In the genomic region with DNA sequence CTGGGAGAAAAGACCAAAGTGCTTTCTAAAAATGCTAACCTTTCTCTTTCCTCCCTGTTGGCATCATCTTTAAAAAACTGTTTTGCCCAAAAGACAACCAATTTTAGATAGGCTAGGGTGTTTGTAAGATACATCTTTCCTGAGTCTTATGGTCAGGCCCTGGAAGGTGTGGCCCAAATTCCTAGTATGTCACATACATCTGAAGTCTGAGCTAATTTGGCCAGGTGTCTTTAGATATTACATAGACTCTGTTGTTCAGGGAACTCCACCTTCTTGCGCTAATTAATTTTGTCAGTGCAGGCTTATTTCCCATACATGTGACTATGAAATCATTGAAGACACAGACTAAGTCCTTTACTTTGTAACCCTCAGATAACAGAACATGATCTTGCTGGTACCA, we compare ENCODE assay signal across 8 mouse cellular contexts. TPM values are rescaled to one million over a fixed set of nuclear protein-coding genes. Genes with fewer than 3 reads are reported as not detected.
A peak's percentile ranks its signal among the peaks of the same experiment; 100 is the strongest.
DNase-seq lines count a peak whose midpoint lies in the region; ATAC-seq and TF ChIP-seq lines count a peak whose summit lies in the region.

No protein-coding gene starts in this region.

- no peak for TF ChIP-seq RAD21 in MEL (IDR thresholded peaks at IDR 0.05; ENCODE audit: low read depth, low read length)

- ATAC-seq in heart, embryonic 13.5 days (ENCODE audit: extremely low read depth, insufficient number of reproducible peaks, low FRiP score, low TSS enrichment), result no peak

- H3K36me3 ChIP-seq in heart, embryonic 13.5 days, result no peaks in the 10 kb centered on the region
- peaks cover 0 to 44% of the 10 kb centered on the region in 2 experiments; a peak in 2 of 4 replicates for H3K36me3 ChIP-seq in MEL (ENCODE audit: control insufficient read depth in 1 of 2, insufficient read depth in 2 of 2, low read length in 2 of 2)
- peaks cover 5% of the 10 kb centered on the region; the same call in 1 of the 2 replicates for H3K36me3 ChIP-seq in hindbrain, embryonic 10.5 days
- peaks cover 2% of the 10 kb centered on the region for H3K36me3 ChIP-seq in midbrain, embryonic 10.5 days

- H3K9ac ChIP-seq in heart, embryonic 13.5 days, result peak overlapping the region; percentile 99
- H3K9ac ChIP-seq in MEL (ENCODE audit: control insufficient read depth, low read depth, low read length, poor library complexity, severe bottlenecking), result peak overlapping the region; percentile 99

- no peaks in the 10 kb centered on the region for H3K27me3 ChIP-seq in heart, embryonic 13.5 days (replicated peaks)
- no peaks in the 10 kb centered on the region for H3K27me3 ChIP-seq in MEL (ENCODE audit: control insufficient read depth in 1 of 2, insufficient read depth in 2 of 2, low read length in 2 of 2)
- no peaks in the 10 kb centered on the region for H3K27me3 ChIP-seq in hindbrain, embryonic 10.5 days (ENCODE audit: insufficient read depth, poor library complexity, severe bottlenecking)
- no peaks in the 10 kb centered on the region for H3K27me3 ChIP-seq in midbrain, embryonic 10.5 days (ENCODE audit: low read depth, poor library complexity, severe bottlenecking)

- TF ChIP-seq EP300 in MEL (IDR thresholded peaks at IDR 0.05; ENCODE audit: low read depth in 1 of 2, low read length in 2 of 2), result 0 out of 4 replicates have a peak, but pooled peaks of 1 of the 2 experiments have one; percentile 8

- H3K9me3 ChIP-seq in heart, embryonic 13.5 days, result no peaks in the 10 kb centered on the region
- no peaks in the 10 kb centered on the region for H3K9me3 ChIP-seq in MEL (replicated peaks; ENCODE audit: insufficient read depth, low read length)
- H3K9me3 ChIP-seq in hindbrain, embryonic 10.5 days, result no peaks in the 10 kb centered on the region
- H3K9me3 ChIP-seq in midbrain, embryonic 10.5 days (replicated peaks), result no peaks in the 10 kb centered on the region

- H3K79me2 ChIP-seq in MEL (ENCODE audit: control insufficient read depth, insufficient read depth, low read length, poor library complexity), result peaks cover 53% of the 10 kb centered on the region

- peak overlapping the region; percentile 81 for H3K4me2 ChIP-seq in heart, embryonic 13.5 days

- H3K27ac ChIP-seq in heart, embryonic 13.5 days (replicated peaks), result no peak overlapping the region
- H3K27ac ChIP-seq in MEL (ENCODE audit: control insufficient read depth, low read depth, low read length), result no peak overlapping the region; the same call in 1 of the 2 replicates
- peak overlapping the region; percentile 100; the same call in 1 of the 2 replicates for H3K27ac ChIP-seq in hindbrain, embryonic 10.5 days
- peak overlapping the region; percentile 100; the same call in 1 of the 2 replicates for H3K27ac ChIP-seq in midbrain, embryonic 10.5 days (replicated peaks)

- TF ChIP-seq POLR2A in MEL (IDR thresholded peaks at IDR 0.05; ENCODE audit: control insufficient read depth in 1 of 2, insufficient read depth in 1 of 2, low read depth in 1 of 2, low read length in 2 of 2, poor library complexity in 1 of 2), result no peak

- 94% methylated on average over 1 of the region's 1 CpGs for WGBS in heart, embryonic 13.5 days
- WGBS in hindbrain, embryonic 10.5 days, result 92% methylated on average over 1 of the region's 1 CpGs
- 89% methylated on average over 1 of the region's 1 CpGs for WGBS in midbrain, embryonic 10.5 days

- H3K4me1 ChIP-seq in heart, embryonic 13.5 days, result peaks cover 30% of the 10 kb centered on the region
- peaks cover 7 to 14% of the 10 kb centered on the region in 2 experiments; a peak in 3 of 4 replicates for H3K4me1 ChIP-seq in MEL (ENCODE audit: control insufficient read depth in 1 of 2, insufficient read depth in 2 of 2, low read length in 2 of 2)
- H3K4me1 ChIP-seq in hindbrain, embryonic 10.5 days (replicated peaks), result peaks cover 28% of the 10 kb centered on the region
- peaks cover 23% of the 10 kb centered on the region for H3K4me1 ChIP-seq in midbrain, embryonic 10.5 days

- DNase-seq in heart, adult 18-20 months, result no peak
- no peak for DNase-seq in MEL (ENCODE audit: low read depth, low spot score)
- DNase-seq in hindbrain, embryonic 10.5 days (ENCODE audit: low spot score), result no peak
- no peak for DNase-seq in midbrain, embryonic 10.5 days (ENCODE audit: low spot score)
- DNase-seq in right cerebral cortex, postnatal 10 days (ENCODE audit: low spot score in 2 of 2), result no peak
- no peak for DNase-seq in right cerebral cortex, postnatal 14 days
- no peak for DNase-seq in T-cell, adult 2 months (ENCODE audit: low spot score)

- no peak for TF ChIP-seq CTCF in MEL (IDR thresholded peaks at IDR 0.05 in 2 of 3, conservative IDR thresholded peaks at IDR 0.05 in 1 of 3; ENCODE audit: control insufficient read depth in 1 of 3, insufficient read depth in 1 of 3, low read depth in 2 of 3, low read length in 3 of 3, poor library complexity in 1 of 3, severe bottlenecking in 1 of 3)

- peak overlapping the region; percentile 99 for H3K4me3 ChIP-seq in heart, embryonic 13.5 days
- peak overlapping the region; percentile 22 to 89; a peak in 2 of 4 replicates for H3K4me3 ChIP-seq in MEL (ENCODE audit: control insufficient read depth in 1 of 2, insufficient read depth in 1 of 2, low read depth in 2 of 2, low read length in 2 of 2)
- H3K4me3 ChIP-seq in hindbrain, embryonic 10.5 days, result peak overlapping the region; percentile 93
- H3K4me3 ChIP-seq in midbrain, embryonic 10.5 days, result peak overlapping the region; percentile 94

TF ChIP-seq in MEL, 35 proteins besides CTCF, POLR2A, EP300 and RAD21:
- TF ChIP-seq MXI1 (IDR thresholded peaks at IDR 0.05; ENCODE audit: low read depth, low read length) (no peak), BHLHE40 (IDR thresholded peaks at IDR 0.05; ENCODE audit: borderline replicate concordance, low read depth, low read length) (no peak), ETS1 (IDR thresholded peaks at IDR 0.05; ENCODE audit: low read depth, low read length) (no peak), GABPA (IDR thresholded peaks at IDR 0.05; ENCODE audit: low read depth, low read length) (no peak), ZNF384 (IDR thresholded peaks at IDR 0.05; ENCODE audit: low read depth, low read length) (no peak), USF1 (IDR thresholded peaks at IDR 0.05; ENCODE audit: low read depth, low read length) (no peak), JUND (IDR thresholded peaks at IDR 0.05; ENCODE audit: low read depth, low read length) (no peak)

RNA-seq across cellular contexts. Expression of gene Cul1, which starts 2.6 kb away (rescaled TPM):
- polyA plus RNA-seq in heart, embryonic 13.5 days (2015; fragmentation: Nextera tagmentation; extraction: Ambion mirVana), result 92.0 and 92.5 TPM in 2 replicates
- total RNA-seq in heart, adult 18-20 months (2021), result 10 to 100 TPM; 58.4 to 60.2 TPM
- 40.4 and 48.2 TPM in 2 replicates for total RNA-seq in MEL (2012; rRNA removed)
- 10 to 100 TPM in 1 of 2 experiments, not detected in 1; 58.4 TPM for polyA plus RNA-seq in MEL (2012; ENCODE audit: insufficient read depth in 1 of 2, insufficient read length in 2 of 2, low read depth in 1 of 2, low replicate concordance in 2 of 2, missing spikeins in 1 of 2)
- polyA plus RNA-seq in hindbrain, embryonic 10.5 days (2016; fragmentation: Nextera tagmentation; extraction: Ambion mirVana), result 136 and 196 TPM in 2 replicates
- polyA plus RNA-seq in midbrain, embryonic 10.5 days (2016; fragmentation: Nextera tagmentation; extraction: Ambion mirVana), result 197 and 198 TPM in 2 replicates

Comparison
In these comparisons a context has a peak if more than half of its experiments do, and no peak if none do; other contexts are left out.
1. H3K27ac ChIP-seq: peak in hindbrain, embryonic 10.5 days (single experiment) and midbrain, embryonic 10.5 days (single experiment); none in heart, embryonic 13.5 days (single experiment) and MEL (single experiment).
2. Peak in every context shown above with its lines, with median percentiles within 50 percentile points of each other: H3K4me3 ChIP-seq.